Mouse (Mus musculus): ENCODE measurements around the gene Wnt11. TPM values are rescaled to one million over a fixed set of nuclear protein-coding genes. Genes with fewer than 3 reads are reported as not detected.

The Wnt11 gene
- polyA plus RNA-seq, 1 experiment from 2014 or later = 44.4 TPM

- no peak overlapping the region for H3K4me2 ChIP-seq
- no peaks in the 10 kb centered on the region for H3K36me3 ChIP-seq
- H3K27me3 ChIP-seq = peaks cover 4% of the 10 kb centered on the region
- H3K27ac ChIP-seq = no peak overlapping the region
- no peak overlapping the region for H3K4me3 ChIP-seq (replicated peaks)
- ATAC-seq (ENCODE audit: insufficient number of reproducible peaks, insufficient read depth, low FRiP score, low TSS enrichment, low read depth) = no peak
- H3K9me3 ChIP-seq = no peaks in the 10 kb centered on the region
- no peak overlapping the region for H3K9ac ChIP-seq (replicated peaks)
- peaks cover 24% of the 10 kb centered on the region for H3K4me1 ChIP-seq (replicated peaks)
- 71% methylated on average over 7 of the region's 7 CpGs for WGBS
These were observed 33.8 kb upstream of the Wnt11 start for GRCm38 (mm10) chr7:98801086-98801485.

GRCm38 (mm10) chr7:98803181-98803580 lies 31.7 kb upstream of the Wnt11 start:
- 87% methylated on average over 9 of the region's 9 CpGs for WGBS
- Histone ChIP-seq H3K4me2 (no peak overlapping the region), H3K36me3 (no peaks in the 10 kb centered on the region), H3K9ac (replicated peaks) (no peak overlapping the region), H3K4me1 (replicated peaks) (peaks cover 14% of the 10 kb centered on the region), H3K9me3 (no peaks in the 10 kb centered on the region), H3K4me3 (replicated peaks) (no peak overlapping the region), H3K27ac (no peak overlapping the region), H3K27me3 (no peaks in the 10 kb centered on the region)
- ATAC-seq (ENCODE audit: insufficient number of reproducible peaks, insufficient read depth, low FRiP score, low TSS enrichment, low read depth) = no peak

GRCm38 (mm10) chr7:98804841-98805772 lies 29.8 kb upstream of the Wnt11 start:
- Histone ChIP-seq H3K9me3 (no peaks in the 10 kb centered on the region), H3K27ac (no peak overlapping the region), H3K27me3 (no peaks in the 10 kb centered on the region; the same call in 1 of the 2 replicates), H3K36me3 (no peaks in the 10 kb centered on the region), H3K4me1 (replicated peaks) (peaks cover 8% of the 10 kb centered on the region; the same call in 1 of the 2 replicates), H3K9ac (replicated peaks) (no peak overlapping the region), H3K4me2 (no peak overlapping the region), H3K4me3 (replicated peaks) (no peak overlapping the region)
- WGBS = 66% methylated on average over 12 of the region's 12 CpGs
- ATAC-seq (ENCODE audit: insufficient number of reproducible peaks, insufficient read depth, low FRiP score, low TSS enrichment, low read depth) = no peak

- H3K4me1 ChIP-seq (replicated peaks) = peaks cover 12% of the 10 kb centered on the region
- no peak overlapping the region for H3K27ac ChIP-seq
- H3K9ac ChIP-seq (replicated peaks) = no peak overlapping the region
- H3K4me3 ChIP-seq (replicated peaks) = no peak overlapping the region
- no peak for ATAC-seq (ENCODE audit: insufficient number of reproducible peaks, insufficient read depth, low FRiP score, low TSS enrichment, low read depth)
- no peak overlapping the region for H3K4me2 ChIP-seq
- H3K9me3 ChIP-seq = no peaks in the 10 kb centered on the region
- no peaks in the 10 kb centered on the region for H3K36me3 ChIP-seq
- WGBS = 86% methylated on average over 3 of the region's 3 CpGs
- no peaks in the 10 kb centered on the region; the same call in 1 of the 2 replicates for H3K27me3 ChIP-seq
These were observed 28.0 kb upstream of the Wnt11 start for GRCm38 (mm10) chr7:98806961-98807360.

GRCm38 (mm10) chr7:98809372-98809771 lies 25.5 kb upstream of the Wnt11 start:
- H3K27ac ChIP-seq = no peak overlapping the region
- ATAC-seq (ENCODE audit: insufficient number of reproducible peaks, insufficient read depth, low FRiP score, low TSS enrichment, low read depth) = no peak
- H3K4me1 ChIP-seq (replicated peaks) = peaks cover 20% of the 10 kb centered on the region
- H3K9ac ChIP-seq (replicated peaks) = no peak overlapping the region
- peaks cover 6% of the 10 kb centered on the region; the same call in 1 of the 2 replicates for H3K27me3 ChIP-seq
- no peaks in the 10 kb centered on the region for H3K36me3 ChIP-seq
- WGBS = 83% methylated on average over 6 of the region's 6 CpGs
- H3K4me3 ChIP-seq (replicated peaks) = no peak overlapping the region
- H3K9me3 ChIP-seq = no peaks in the 10 kb centered on the region
- no peak overlapping the region for H3K4me2 ChIP-seq

- 85% methylated on average over 2 of the region's 2 CpGs for WGBS
- Histone ChIP-seq H3K27ac (no peak overlapping the region), H3K4me3 (replicated peaks) (no peak overlapping the region), H3K9me3 (no peaks in the 10 kb centered on the region), H3K36me3 (no peaks in the 10 kb centered on the region), H3K9ac (replicated peaks) (no peak overlapping the region), H3K27me3 (peaks cover 6% of the 10 kb centered on the region; the same call in 1 of the 2 replicates), H3K4me2 (no peak overlapping the region), H3K4me1 (replicated peaks) (peaks cover 16% of the 10 kb centered on the region)
- ATAC-seq (ENCODE audit: insufficient number of reproducible peaks, insufficient read depth, low FRiP score, low TSS enrichment, low read depth) = no peak
These were observed 24.3 kb upstream of the Wnt11 start for GRCm38 (mm10) chr7:98810619-98811018.

GRCm38 (mm10) chr7:98820501-98820900 lies 14.4 kb upstream of the Wnt11 start:
- ATAC-seq (ENCODE audit: insufficient number of reproducible peaks, insufficient read depth, low FRiP score, low TSS enrichment, low read depth) = no peak
- H3K9ac ChIP-seq (replicated peaks) = no peak overlapping the region
- no peaks in the 10 kb centered on the region for H3K9me3 ChIP-seq
- H3K27ac ChIP-seq = peak overlapping the region; percentile 66; the same call in 1 of the 2 replicates
- peaks cover 35% of the 10 kb centered on the region for H3K27me3 ChIP-seq
- peaks cover 52% of the 10 kb centered on the region for H3K4me1 ChIP-seq (replicated peaks)
- H3K36me3 ChIP-seq = no peaks in the 10 kb centered on the region
- no peak overlapping the region for H3K4me3 ChIP-seq (replicated peaks)
- WGBS = 78% methylated on average over 1 of the region's 1 CpGs
- H3K4me2 ChIP-seq = no peak overlapping the region

GRCm38 (mm10) chr7:98822881-98823280 lies 12.0 kb upstream of the Wnt11 start:
- H3K4me2 ChIP-seq = no peak overlapping the region
- no peak overlapping the region for H3K27ac ChIP-seq
- no peaks in the 10 kb centered on the region for H3K9me3 ChIP-seq
- no peaks in the 10 kb centered on the region for H3K36me3 ChIP-seq
- no peak overlapping the region for H3K4me3 ChIP-seq (replicated peaks)
- H3K9ac ChIP-seq (replicated peaks) = no peak overlapping the region
- H3K27me3 ChIP-seq = peaks cover 26% of the 10 kb centered on the region
- H3K4me1 ChIP-seq (replicated peaks) = peaks cover 40% of the 10 kb centered on the region
- ATAC-seq (ENCODE audit: insufficient number of reproducible peaks, insufficient read depth, low FRiP score, low TSS enrichment, low read depth) = no peak
- 68% methylated on average over 6 of the region's 6 CpGs for WGBS

GRCm38 (mm10) chr7:98823896-98824822 lies 10.8 kb upstream of the Wnt11 start:
- H3K4me3 ChIP-seq (replicated peaks) = no peak overlapping the region
- no peaks in the 10 kb centered on the region for H3K9me3 ChIP-seq
- peaks cover 24% of the 10 kb centered on the region for H3K27me3 ChIP-seq
- no peak overlapping the region for H3K9ac ChIP-seq (replicated peaks)
- H3K36me3 ChIP-seq = no peaks in the 10 kb centered on the region
- 68% methylated on average over 15 of the region's 15 CpGs for WGBS
- no peak for ATAC-seq (ENCODE audit: insufficient number of reproducible peaks, insufficient read depth, low FRiP score, low TSS enrichment, low read depth)
- no peak overlapping the region for H3K27ac ChIP-seq
- peaks cover 42% of the 10 kb centered on the region for H3K4me1 ChIP-seq (replicated peaks)
- no peak overlapping the region for H3K4me2 ChIP-seq

GRCm38 (mm10) chr7:98828052-98828451 lies 6.9 kb upstream of the Wnt11 start:
- Histone ChIP-seq H3K4me2 (no peak overlapping the region), H3K27me3 (peaks cover 46% of the 10 kb centered on the region), H3K4me1 (replicated peaks) (peaks cover 21% of the 10 kb centered on the region), H3K4me3 (replicated peaks) (no peak overlapping the region), H3K9me3 (no peaks in the 10 kb centered on the region), H3K36me3 (no peaks in the 10 kb centered on the region), H3K27ac (no peak overlapping the region), H3K9ac (replicated peaks) (no peak overlapping the region)
- WGBS = 59% methylated on average over 3 of the region's 3 CpGs
- no peak for ATAC-seq (ENCODE audit: insufficient number of reproducible peaks, insufficient read depth, low FRiP score, low TSS enrichment, low read depth)

GRCm38 (mm10) chr7:98828876-98829275 lies 6.0 kb upstream of the Wnt11 start:
- Histone ChIP-seq H3K4me2 (no peak overlapping the region), H3K9ac (replicated peaks) (no peak overlapping the region), H3K9me3 (no peaks in the 10 kb centered on the region), H3K4me3 (replicated peaks) (no peak overlapping the region), H3K4me1 (replicated peaks) (peaks cover 21% of the 10 kb centered on the region), H3K27ac (peak overlapping the region; percentile 29; the same call in 1 of the 2 replicates), H3K36me3 (no peaks in the 10 kb centered on the region), H3K27me3 (peaks cover 49% of the 10 kb centered on the region)
- ATAC-seq (ENCODE audit: insufficient number of reproducible peaks, insufficient read depth, low FRiP score, low TSS enrichment, low read depth) = no peak
- WGBS = 15% methylated on average over 7 of the region's 7 CpGs
